Mouse (Mus musculus) heart, postnatal 0 days (tissue): ENCODE data around the gene Btc. TPM values are rescaled to one million over a fixed set of nuclear protein-coding genes. Genes with fewer than 3 reads are reported as not detected.

ENCODE experiments used
- ATAC-seq: fragments of 200-750 bp; cut with Nextera tagmentation; 2 replicates; pipeline ENCODE4 v1.8.0; 2017; ENCODE audit warnings: low read depth, moderate number of reproducible peaks, moderate library complexity; ENCODE audit not compliant: insufficient read depth
- DNase-seq: peaks from one replicate; pipeline ENCODE4 v3.0.0-alpha.2; 2016; ENCODE audit warnings: low spot score
- H3K27ac ChIP-seq: fragments of 300-500 bp; sonication (generic); 2 replicates; pipeline ENCODE4 v1.5.1; 2014; ENCODE audit warnings: low read depth, mild to moderate bottlenecking
- H3K27me3 ChIP-seq: fragments of 300-500 bp; sonication (generic); 2 replicates; pipeline ENCODE4 v1.6.1; 2014; ENCODE audit warnings: low read length, mixed read lengths; ENCODE audit not compliant: control insufficient read depth, insufficient read depth
- H3K36me3 ChIP-seq: fragments of 300-500 bp; sonication (generic); replicated peaks from 2 replicates; pipeline ENCODE4 v1.6.1; 2014; ENCODE audit warnings: low read length, mixed read lengths; ENCODE audit not compliant: control insufficient read depth, insufficient read depth
- H3K4me1 ChIP-seq: fragments of 300-500 bp; sonication (generic); 2 replicates; pipeline ENCODE4 v1.6.1; 2014; ENCODE audit warnings: antibody characterized with exemption; ENCODE audit not compliant: control insufficient read depth, insufficient read depth
- H3K4me2 ChIP-seq: fragments of 300-500 bp; sonication (generic); 2 replicates; pipeline ENCODE4 v1.6.1; 2014; ENCODE audit warnings: low read depth, mild to moderate bottlenecking, low read length, moderate library complexity
- H3K4me3 ChIP-seq: fragments of 300-500 bp; sonication (generic); 2 replicates; pipeline ENCODE4 v1.5.1; 2014; ENCODE audit warnings: low read depth, low read length
- H3K9ac ChIP-seq: fragments of 300-500 bp; sonication (generic); replicated peaks from 2 replicates; pipeline ENCODE4 v1.6.1; 2014; ENCODE audit warnings: low read depth, low read length, mixed read lengths
- H3K9me3 ChIP-seq: fragments of 300-500 bp; sonication (generic); replicated peaks from 2 replicates; pipeline ENCODE4 v1.6.1; 2016; ENCODE audit warnings: low read length; ENCODE audit not compliant: control insufficient read depth
- CTCF ChIP-seq: IDR thresholded peaks from 2 replicates; pipeline ENCODE4 v1.5.1; 2016; ENCODE audit warnings: antibody characterized with exemption, control low read depth, low read depth
- EP300 ChIP-seq: IDR thresholded peaks from 2 replicates; pipeline ENCODE4 v1.6.1; 2016; ENCODE audit warnings: antibody characterized with exemption, low read depth
- WGBS: fragments of 180-500 bp; shearing (Covaris S2); extraction: QIAGEN DNeasy Blood & Tissue Kit; methylation state at CpG from one replicate; pipeline ENCODE4 v1.1.7; 2014; 5-methylcytosine and 5-hydroxymethylcytosine counted together
- polyA plus RNA-seq: library from polyadenylated mRNA; unstranded; fragments of >200 nt; fragmentation: Nextera tagmentation; extraction: Ambion mirVana; gene quantifications from 2 replicates; pipeline ENCODE4 v1.2.1, GENCODE M21; 2015
- total RNA-seq: library from RNA; depleted of rRNA; stranded (reverse); fragments of >200 nt; gene quantifications from 2 replicates; pipeline ENCODE4 v1.2.3, GENCODE M21; 2014; ENCODE audit warnings: low replicate concordance

Btc gene
- total and polyA plus RNA-seq, 2 experiments from 2014 or later: 0.57 to 2.6 TPM

- Histone ChIP-seq H3K4me2 (no peak overlapping the region), H3K36me3 (no peaks in the 10 kb centered on the region), H3K9me3 (no peaks in the 10 kb centered on the region), H3K9ac (no peak overlapping the region), H3K4me3 (no peak overlapping the region), H3K4me1 (no peaks in the 10 kb centered on the region), H3K27ac (no peak overlapping the region), H3K27me3 (no peaks in the 10 kb centered on the region)
- no peak for TF ChIP-seq CTCF
- no peak for TF ChIP-seq EP300
- DNase-seq (no peak), ATAC-seq (no peak)
- 64% methylated on average over 10 of the region's 10 CpGs for WGBS
Measured at GRCm38 (mm10) chr5:91366925-91367324, 35.9 kb downstream of the Btc start.

GRCm38 (mm10) chr5:91363274-91363991, 39.4 kb downstream of the Btc start:
- H3K4me2 ChIP-seq: no peak overlapping the region
- WGBS: 85% methylated on average over 6 of the region's 6 CpGs
- ATAC-seq (no peak), DNase-seq (no peak)
- no peak for TF ChIP-seq EP300
- TF ChIP-seq CTCF: no peak
- no peaks in the 10 kb centered on the region for H3K36me3 ChIP-seq
- no peak overlapping the region for H3K27ac ChIP-seq
- no peaks in the 10 kb centered on the region for H3K9me3 ChIP-seq
- no peak overlapping the region for H3K9ac ChIP-seq
- no peak overlapping the region for H3K4me3 ChIP-seq
- H3K4me1 ChIP-seq: no peaks in the 10 kb centered on the region
- no peaks in the 10 kb centered on the region for H3K27me3 ChIP-seq

- Histone ChIP-seq H3K9ac (no peak overlapping the region), H3K36me3 (no peaks in the 10 kb centered on the region), H3K27ac (no peak overlapping the region), H3K27me3 (no peaks in the 10 kb centered on the region), H3K9me3 (no peaks in the 10 kb centered on the region), H3K4me2 (no peak overlapping the region), H3K4me1 (no peaks in the 10 kb centered on the region), H3K4me3 (no peak overlapping the region)
- ATAC-seq (no peak), DNase-seq (no peak)
- 68% methylated on average over 5 of the region's 5 CpGs for WGBS
- no peak for TF ChIP-seq EP300
- TF ChIP-seq CTCF: no peak
Measured at GRCm38 (mm10) chr5:91352645-91353044, 50.1 kb downstream of the Btc start.

- no peaks in the 10 kb centered on the region for H3K27me3 ChIP-seq
- no peak overlapping the region for H3K4me3 ChIP-seq
- ATAC-seq: no peak
- H3K36me3 ChIP-seq: no peaks in the 10 kb centered on the region
- no peaks in the 10 kb centered on the region for H3K9me3 ChIP-seq
- 66% methylated on average over 5 of the region's 5 CpGs for WGBS
- H3K9ac ChIP-seq: no peak overlapping the region
- H3K27ac ChIP-seq: no peak overlapping the region
- no peaks in the 10 kb centered on the region for H3K4me1 ChIP-seq
- DNase-seq: no peak
- TF ChIP-seq CTCF (no peak), EP300 (no peak)
- no peak overlapping the region for H3K4me2 ChIP-seq
Measured at GRCm38 (mm10) chr5:91345681-91346080, 57.1 kb downstream of the Btc start.

- Histone ChIP-seq H3K27ac (no peak overlapping the region), H3K36me3 (no peaks in the 10 kb centered on the region), H3K9ac (no peak overlapping the region), H3K9me3 (no peaks in the 10 kb centered on the region), H3K4me2 (no peak overlapping the region), H3K4me3 (no peak overlapping the region), H3K4me1 (no peaks in the 10 kb centered on the region), H3K27me3 (no peaks in the 10 kb centered on the region)
- DNase-seq (no peak), ATAC-seq (no peak)
- WGBS: 77% methylated on average over 2 of the region's 2 CpGs
- TF ChIP-seq EP300 (no peak), CTCF (no peak)
Measured at GRCm38 (mm10) chr5:91345064-91345463, 57.7 kb downstream of the Btc start.
